Mouse (Mus musculus) stomach, postnatal 0 days (tissue): Measurements from ENCODE around the gene Sh2d3c.

Experiments
- CTCF ChIP-seq: IDR thresholded peaks from 2 replicates; pipeline ENCODE4 v1.5.1; 2016; ENCODE audit warnings: antibody characterized with exemption, low read depth, mild to moderate bottlenecking, moderate library complexity
- EP300 ChIP-seq: optimal IDR thresholded peaks from 2 replicates; pipeline ENCODE3; 2016; ENCODE audit warnings: antibody characterized with exemption

DNA sequence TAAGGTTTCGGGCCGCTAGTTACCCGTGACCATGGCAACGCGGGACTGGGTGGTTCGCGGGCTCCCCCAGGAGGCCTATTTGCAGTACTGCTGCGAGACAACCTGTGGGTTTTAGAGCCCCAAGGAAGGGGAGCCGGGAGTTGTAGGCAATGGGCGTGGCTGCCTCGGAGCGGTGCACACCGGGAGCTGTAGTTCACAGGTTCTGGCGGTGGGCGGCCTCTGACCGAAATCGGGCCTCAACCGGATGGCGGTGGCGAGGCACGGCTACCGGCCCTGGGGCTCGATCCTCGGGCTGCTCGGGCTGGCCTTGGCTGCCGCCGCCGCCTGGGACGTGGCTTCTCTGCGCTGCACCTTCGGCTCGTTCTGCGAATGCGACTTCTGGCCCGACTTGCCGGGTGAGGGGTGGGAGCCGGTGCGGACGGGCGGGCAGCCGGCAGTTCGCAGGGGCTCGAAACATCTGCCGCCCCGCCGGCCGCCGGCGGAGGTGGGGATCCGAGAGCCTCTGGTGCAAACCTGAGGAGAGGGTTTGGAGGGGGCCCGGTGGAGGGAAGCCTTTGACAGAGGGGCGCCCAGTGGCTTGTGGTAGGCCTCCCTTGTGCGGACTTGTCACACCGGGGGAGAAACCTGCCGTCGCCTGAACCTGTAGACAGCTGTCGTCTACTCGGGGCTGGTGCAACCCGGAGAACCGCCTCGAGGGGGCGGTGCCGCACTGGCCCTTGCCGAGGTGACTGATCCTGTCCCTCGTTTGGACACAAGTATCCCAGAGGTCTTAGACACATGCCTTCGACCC lies 36.4 kb downstream of the Sh2d3c start, which contains the start of gene Tor2a:
- TF ChIP-seq CTCF (peak; percentile 96), EP300 (no peak)
